Mouse (Mus musculus): ENCODE measurements at regions not wholly inside any gene's neighbourhood (a gene's known extent, or its start where the extent isn't known, plus 50 kb on each side); places are given as distances from the start of the nearest gene placed in this dataset.

DNA sequence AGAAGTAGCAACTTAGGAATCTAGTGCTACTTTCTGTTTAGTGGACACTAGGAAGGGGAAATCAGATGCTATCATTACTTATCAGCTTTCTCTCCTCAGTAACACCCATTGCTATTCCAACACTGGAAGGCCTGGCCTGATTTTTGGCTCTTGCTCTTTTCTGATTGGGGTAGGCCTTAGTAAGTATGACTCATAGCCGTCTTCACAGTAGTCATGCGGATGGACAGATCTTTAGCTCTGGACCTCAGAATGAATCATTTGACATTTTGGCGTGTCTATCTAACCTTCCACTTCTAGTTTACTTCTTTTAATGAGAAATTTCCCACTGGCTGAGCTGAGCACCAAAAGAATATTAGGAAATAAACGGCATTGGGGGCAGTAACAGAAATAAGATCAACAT, 71.4 kb upstream of the Esx1 start:
- intact Hi-C loops (cut with DNase I): no loop called here
- Histone ChIP-seq H3K36me3 (ENCODE audit: control insufficient read depth, insufficient read depth, low read length) (no peaks in the 10 kb centered on the region), H3K4me1 (ENCODE audit: control insufficient read depth, insufficient read depth, low read length) (no peaks in the 10 kb centered on the region), H3K27ac (no peak overlapping the region), H3K79me2 (replicated peaks; ENCODE audit: control insufficient read depth, insufficient read depth, low read length) (no peaks in the 10 kb centered on the region), H3K9ac (ENCODE audit: low read depth, low read length) (no peak overlapping the region), H3K4me3 (no peak overlapping the region), H3K27me3 (ENCODE audit: control insufficient read depth, insufficient read depth, low read length) (no peaks in the 10 kb centered on the region)
- TF ChIP-seq CTCF (IDR thresholded peaks at IDR 0.05) (no peak), POLR2A (IDR thresholded peaks at IDR 0.05; ENCODE audit: insufficient read depth, low read depth, low read length) (no peak), EP300 (IDR thresholded peaks at IDR 0.05; ENCODE audit: insufficient read depth, low read depth, low read length) (no peak)
- no peak for DNase-seq
- WGBS: 70% methylated on average over 4 of the region's 4 CpGs

DNA sequence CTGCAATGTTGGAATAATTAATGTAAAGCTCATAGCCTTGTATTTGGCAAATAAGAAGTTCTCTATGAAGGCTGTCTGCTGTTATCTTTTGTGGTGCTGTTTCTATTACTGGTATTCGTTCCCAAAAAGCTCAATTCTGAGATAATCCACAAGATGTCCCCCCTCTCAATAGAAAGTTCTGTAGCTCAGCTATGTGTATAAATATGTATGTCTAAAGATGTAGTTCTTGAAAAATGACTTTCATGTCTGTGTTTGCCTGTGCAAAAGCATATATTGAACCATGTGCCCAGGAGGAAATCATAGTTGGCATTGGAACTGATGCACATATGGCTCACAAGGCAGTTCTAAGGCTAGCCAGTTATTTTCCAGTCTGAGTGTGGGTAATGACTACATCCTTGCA, 68.2 kb upstream of the Esx1 start:
- WGBS: 32% methylated on average over 1 of the region's 1 CpGs
- intact Hi-C loops (cut with DNase I): no loop called here
- no peaks in the 10 kb centered on the region for H3K79me2 ChIP-seq (replicated peaks; ENCODE audit: control insufficient read depth, insufficient read depth, low read length)
- H3K27ac ChIP-seq: no peak overlapping the region
- no peaks in the 10 kb centered on the region for H3K36me3 ChIP-seq (ENCODE audit: control insufficient read depth, insufficient read depth, low read length)
- no peak for DNase-seq
- no peaks in the 10 kb centered on the region for H3K4me1 ChIP-seq (ENCODE audit: control insufficient read depth, insufficient read depth, low read length)
- no peak overlapping the region for H3K9ac ChIP-seq (ENCODE audit: low read depth, low read length)
- H3K4me3 ChIP-seq: no peak overlapping the region
- H3K27me3 ChIP-seq (ENCODE audit: control insufficient read depth, insufficient read depth, low read length): no peaks in the 10 kb centered on the region
- no peak for TF ChIP-seq EP300 (IDR thresholded peaks at IDR 0.05; ENCODE audit: insufficient read depth, low read depth, low read length)
- TF ChIP-seq CTCF (IDR thresholded peaks at IDR 0.05): 0 out of 2 replicates have a peak, but pooled peaks have one; percentile 3
- TF ChIP-seq POLR2A (IDR thresholded peaks at IDR 0.05; ENCODE audit: insufficient read depth, low read depth, low read length): no peak

- Histone ChIP-seq H3K4me1 (ENCODE audit: control insufficient read depth, insufficient read depth, low read length) (no peaks in the 10 kb centered on the region), H3K36me3 (ENCODE audit: control insufficient read depth, insufficient read depth, low read length) (no peaks in the 10 kb centered on the region), H3K27ac (no peak overlapping the region), H3K4me3 (no peak overlapping the region), H3K9ac (ENCODE audit: low read depth, low read length) (no peak overlapping the region), H3K27me3 (ENCODE audit: control insufficient read depth, insufficient read depth, low read length) (no peaks in the 10 kb centered on the region), H3K79me2 (replicated peaks; ENCODE audit: control insufficient read depth, insufficient read depth, low read length) (no peaks in the 10 kb centered on the region)
- intact Hi-C loops (cut with DNase I): no loop called here
- no peak for TF ChIP-seq CTCF (IDR thresholded peaks at IDR 0.05)
- TF ChIP-seq POLR2A (IDR thresholded peaks at IDR 0.05; ENCODE audit: insufficient read depth, low read depth, low read length): no peak
- TF ChIP-seq EP300 (IDR thresholded peaks at IDR 0.05; ENCODE audit: insufficient read depth, low read depth, low read length): no peak
- no peak for DNase-seq
- 41% methylated on average over 2 of the region's 2 CpGs for WGBS
Observed at GRCm38 (mm10) chrX:137175774-137176173, 53.9 kb upstream of the Esx1 start.

GRCm38 (mm10) chrX:137173455-137173854, 51.6 kb upstream of the Esx1 start:
- intact Hi-C loops (cut with DNase I): no loop called here
- WGBS: 52% methylated on average over 4 of the region's 4 CpGs
- TF ChIP-seq CTCF (IDR thresholded peaks at IDR 0.05) (no peak), EP300 (IDR thresholded peaks at IDR 0.05; ENCODE audit: insufficient read depth, low read depth, low read length) (no peak), POLR2A (IDR thresholded peaks at IDR 0.05; ENCODE audit: insufficient read depth, low read depth, low read length) (no peak)

More at GRCm38 (mm10) chrX:137173455-137173854, 51.6 kb upstream of the Esx1 start:
- Histone ChIP-seq H3K36me3 (ENCODE audit: control insufficient read depth, insufficient read depth, low read length) (no peaks in the 10 kb centered on the region), H3K9ac (ENCODE audit: low read depth, low read length) (no peak overlapping the region), H3K27ac (no peak overlapping the region), H3K4me3 (no peak overlapping the region), H3K27me3 (ENCODE audit: control insufficient read depth, insufficient read depth, low read length) (no peaks in the 10 kb centered on the region), H3K4me1 (ENCODE audit: control insufficient read depth, insufficient read depth, low read length) (no peaks in the 10 kb centered on the region), H3K79me2 (replicated peaks; ENCODE audit: control insufficient read depth, insufficient read depth, low read length) (no peaks in the 10 kb centered on the region)
- no peak for DNase-seq
